Mouse (Mus musculus): ENCODE measurements around the gene Chkb. TPM values are rescaled to one million over a fixed set of nuclear protein-coding genes. Genes with fewer than 3 reads are reported as not detected.

Chkb gene
- polyA plus RNA-seq (2015; fragmentation: Nextera tagmentation; extraction: Ambion mirVana), result 48.1 and 65.3 TPM in 2 replicates

DNA sequence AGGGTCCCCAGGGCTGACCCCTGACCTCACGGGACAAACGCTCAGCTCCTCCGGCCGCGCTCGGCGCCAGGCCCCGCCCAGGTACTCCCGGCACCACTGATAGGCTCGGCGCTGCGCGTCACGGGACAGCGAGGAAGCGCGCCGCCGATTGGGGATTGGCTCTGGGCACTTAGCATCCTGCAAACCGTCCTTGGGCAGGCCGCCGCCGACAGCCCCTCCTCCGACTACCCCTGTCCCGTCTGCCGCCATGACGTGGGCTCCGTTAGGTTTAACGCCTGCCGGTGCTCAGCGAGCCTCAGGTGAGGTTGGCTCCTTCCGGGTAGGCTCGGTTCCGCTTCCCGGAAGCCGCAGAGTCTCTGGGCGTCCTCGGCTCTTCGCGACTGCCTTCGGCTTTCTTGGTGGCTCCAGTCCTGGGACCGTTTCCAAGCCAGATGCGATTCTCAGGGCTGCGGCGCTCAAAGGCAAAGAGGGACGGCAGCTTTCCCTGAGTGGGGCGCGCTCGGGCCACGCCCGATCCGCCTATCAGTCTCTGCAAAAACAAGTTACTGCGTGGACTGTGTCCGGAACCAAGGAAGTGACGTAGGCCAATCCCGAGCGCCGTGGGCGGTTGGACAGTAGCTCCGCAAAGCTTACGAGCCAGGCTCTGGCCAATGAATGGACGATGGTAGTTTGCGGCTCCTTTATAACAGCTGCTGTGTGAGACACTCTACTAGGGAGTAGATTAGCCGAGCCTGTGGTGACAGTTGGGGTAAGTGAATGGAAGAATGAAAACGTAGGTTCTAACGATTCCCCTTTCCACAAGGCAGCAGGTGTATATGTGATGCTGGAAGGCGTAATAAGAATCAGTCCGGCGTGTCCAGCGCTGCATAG lies at the start of gene Chkb, which contains the start of the genes C730034F03Rik and Gm44502:
Chkb (minus strand) TSS at position 557 of the 870 bp plus-strand sequence.
C730034F03Rik (plus strand) TSS at position 238 of the 870 bp plus-strand sequence.
Gm44502 (minus strand) TSS at position 345 of the 870 bp plus-strand sequence.

DNA sequence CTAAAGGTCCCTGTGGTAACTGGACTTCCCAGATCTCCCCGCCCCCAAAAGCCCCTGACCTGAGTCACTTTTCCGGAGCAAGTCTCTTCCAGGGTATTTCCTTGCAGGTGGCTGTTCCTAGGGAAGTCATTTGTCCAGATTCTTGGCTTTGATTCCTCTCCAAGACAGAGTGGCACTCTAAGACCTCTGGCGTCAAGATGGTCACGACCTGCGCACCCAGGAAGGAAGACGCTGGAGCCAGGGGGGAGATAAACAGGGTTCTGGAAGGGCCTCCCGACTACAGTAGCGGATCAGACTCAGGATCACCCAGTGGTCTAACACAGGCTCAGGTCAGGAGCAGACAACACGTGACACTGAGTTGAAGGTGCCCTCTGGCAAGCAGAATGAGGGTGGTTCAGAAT lies 47.4 kb upstream of the Chkb start, which contains the start of gene Arsa:
Arsa (minus strand) TSS at position 335 of the 401 bp plus-strand sequence.

DNA sequence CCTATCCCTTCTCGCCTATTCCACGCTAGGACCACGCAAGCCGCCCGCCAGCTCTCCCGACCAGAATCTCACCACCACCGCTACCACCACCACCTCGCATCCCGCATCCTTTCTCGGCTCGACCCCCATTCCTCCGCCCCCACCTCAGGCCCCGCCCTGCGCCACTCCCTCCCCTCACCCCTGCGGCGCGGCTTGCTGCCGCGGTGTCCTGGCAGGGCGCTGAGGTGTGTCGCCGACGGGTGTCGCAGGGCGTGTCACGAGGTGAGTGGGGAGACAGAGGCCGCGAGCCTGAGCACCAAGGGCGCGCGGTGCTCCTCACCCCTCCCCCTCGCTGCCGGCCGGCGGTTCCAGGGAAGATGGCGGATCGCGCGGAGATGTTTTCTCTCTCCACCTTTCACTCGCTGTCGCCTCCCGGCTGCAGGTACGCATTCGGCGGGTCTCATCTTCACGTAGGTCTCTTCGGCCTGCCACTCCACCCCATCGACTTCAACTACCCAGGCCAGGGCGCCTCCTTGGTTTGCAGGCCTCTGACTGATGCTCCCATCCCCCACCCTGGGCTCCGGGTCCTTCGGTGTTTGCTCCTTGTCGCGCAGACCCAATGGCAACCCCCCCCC lies 24.3 kb upstream of the Chkb start, which contains the start of gene Mapk8ip2:
Mapk8ip2 (plus strand) TSS at position 49 of the 614 bp plus-strand sequence.

DNA sequence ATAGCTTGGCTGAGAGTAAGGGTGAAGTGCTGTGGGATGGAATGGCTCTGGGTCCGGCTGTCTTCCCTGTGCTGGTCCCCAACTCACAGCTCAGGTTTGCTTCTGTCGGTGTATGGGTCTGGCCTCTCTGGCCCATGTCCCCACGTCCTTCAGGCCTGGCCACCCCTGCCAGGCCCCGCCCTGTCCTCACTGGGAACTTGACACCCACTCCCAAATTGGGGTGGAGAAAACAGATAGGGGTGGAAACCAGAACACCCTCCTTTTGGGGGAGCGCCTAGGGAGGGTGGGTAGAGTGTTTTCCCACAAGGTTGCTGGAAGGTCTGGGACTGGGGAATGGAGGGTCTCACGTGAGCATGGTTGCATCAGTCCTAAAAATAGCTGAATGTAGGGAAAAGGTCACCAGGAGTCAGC lies 4.0 kb downstream of the Chkb start, which contains the start of gene Cpt1b:
Cpt1b (minus strand) TSS at position 153 of the 411 bp plus-strand sequence.

DNA sequence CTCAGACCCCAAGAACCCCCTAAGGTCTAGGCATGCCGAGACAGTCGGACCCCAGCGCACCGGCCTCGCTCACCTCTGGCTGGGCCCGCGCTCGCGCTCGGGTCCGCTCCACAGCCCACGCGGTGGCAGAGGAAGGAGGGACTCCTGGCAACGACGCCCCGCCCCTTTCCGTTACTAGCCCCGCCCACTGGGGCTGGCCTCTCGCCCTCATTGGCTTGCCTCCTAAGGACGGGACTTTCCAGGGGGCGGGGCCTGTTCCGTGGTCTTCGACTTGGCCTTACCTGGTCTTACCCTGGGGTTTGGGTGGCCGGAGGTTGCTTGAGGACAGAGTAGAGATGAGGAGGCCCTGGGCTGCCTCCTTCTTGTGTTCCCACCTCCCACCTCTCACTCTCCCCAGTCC lies 19.6 kb downstream of the Chkb start, which contains the start of gene Syce3:
Syce3 (minus strand) TSS at position 386 of the 400 bp plus-strand sequence.

DNA sequence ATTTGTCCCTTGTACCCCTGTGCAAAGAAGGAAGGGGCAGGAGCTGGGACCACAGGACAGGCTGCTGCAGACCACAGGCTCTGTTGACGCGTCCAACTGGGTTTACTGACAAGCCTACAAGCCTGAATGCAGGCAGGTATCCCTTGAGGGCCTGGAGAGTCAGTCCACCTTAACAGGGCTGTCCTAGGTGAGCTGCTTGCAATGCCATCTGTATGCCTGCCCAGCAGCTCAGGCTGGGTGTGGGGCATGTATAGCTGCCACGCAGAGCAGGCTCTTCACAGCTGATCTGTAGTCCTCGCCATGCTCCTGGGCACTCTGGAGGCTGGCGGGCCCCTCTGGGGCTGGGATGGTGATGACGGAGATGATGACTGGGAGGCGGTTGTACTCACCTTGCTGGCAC lies 45.1 kb downstream of the Chkb start, which contains the start of gene Klhdc7b:
Klhdc7b (plus strand) TSS at position 301 of the 400 bp plus-strand sequence.

DNA sequence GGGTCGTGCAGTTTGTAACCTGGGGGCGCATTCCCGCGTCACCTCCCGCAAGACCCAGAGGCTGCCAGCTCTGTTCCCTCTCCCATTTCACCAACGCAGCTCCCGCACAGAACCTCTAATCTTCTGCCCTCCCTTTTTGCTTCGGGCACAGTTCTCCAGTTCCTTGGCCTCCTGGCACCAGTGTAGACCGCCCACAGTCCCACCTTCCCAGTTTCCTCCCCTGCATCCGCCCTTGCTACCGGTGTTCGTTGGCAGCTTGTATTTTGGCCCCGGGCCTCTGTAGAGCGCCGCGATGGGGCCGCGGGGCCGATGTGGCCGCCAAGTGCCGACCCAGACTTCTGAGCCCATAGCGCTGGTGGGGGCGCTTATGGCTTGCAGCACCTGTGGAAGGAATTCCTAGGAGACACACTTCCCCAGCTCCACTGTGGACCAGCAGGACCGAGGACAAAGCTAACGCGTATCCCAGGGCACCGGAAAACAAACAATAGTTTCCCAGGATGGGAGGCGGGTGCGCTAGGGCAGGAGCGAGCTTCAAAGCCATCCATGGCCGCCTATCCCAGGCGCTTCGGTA lies 50.8 kb downstream of the Chkb start, which contains the start of gene Odf3b:
Odf3b (minus strand) TSS at position 452 of the 571 bp plus-strand sequence.

DNA sequence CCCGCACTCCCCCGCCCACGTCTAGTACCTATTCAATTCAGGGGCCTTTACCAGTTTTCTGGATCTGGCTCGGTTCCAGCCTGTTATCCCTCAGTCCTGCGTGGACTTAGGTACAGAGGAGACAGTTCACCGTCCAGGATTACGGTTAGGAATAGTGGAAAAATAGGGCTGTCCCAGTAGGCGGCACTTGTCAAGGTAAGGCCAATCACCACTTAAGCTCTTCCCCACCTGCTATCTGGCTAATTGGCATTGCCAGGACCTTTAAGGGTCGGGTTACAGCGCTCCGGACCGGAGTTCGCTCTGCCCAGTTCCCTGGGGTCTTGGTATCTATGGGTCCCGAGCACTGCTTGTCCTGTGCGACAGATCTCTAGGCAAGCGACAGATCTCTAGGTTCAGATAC lies 52.8 kb downstream of the Chkb start, which contains the start of gene Tymp:
Tymp (minus strand) TSS at position 83 of the 400 bp plus-strand sequence.

Other genes with a start within 250 kb of the Chkb start
- gene Plxnb2, start 249.1 kb downstream of the Chkb start, polyA plus RNA-seq (2015; fragmentation: Nextera tagmentation; extraction: Ambion mirVana), result 70.4 and 71.3 TPM in 2 replicates
- gene Dennd6b, start 233.4 kb downstream of the Chkb start, polyA plus RNA-seq (2015; fragmentation: Nextera tagmentation; extraction: Ambion mirVana), result 6.5 and 8.6 TPM in 2 replicates
- 22.2 and 28.0 TPM in 2 replicates for gene Ppp6r2, start 218.4 kb downstream of the Chkb start, polyA plus RNA-seq (2015; fragmentation: Nextera tagmentation; extraction: Ambion mirVana)
- 27.9 and 28.9 TPM in 2 replicates for gene Sbf1, start 114.6 kb downstream of the Chkb start, polyA plus RNA-seq (2015; fragmentation: Nextera tagmentation; extraction: Ambion mirVana)
- gene Adm2, start 107.2 kb downstream of the Chkb start, polyA plus RNA-seq (2015; fragmentation: Nextera tagmentation; extraction: Ambion mirVana), result not detected in 2 replicates
- 0.91 and 1.5 TPM in 2 replicates for gene Miox, start 95.5 kb downstream of the Chkb start, polyA plus RNA-seq (2015; fragmentation: Nextera tagmentation; extraction: Ambion mirVana)
- 29.0 and 38.5 TPM in 2 replicates for gene Lmf2, start 74.2 kb downstream of the Chkb start, polyA plus RNA-seq (2015; fragmentation: Nextera tagmentation; extraction: Ambion mirVana)
- 106 and 112 TPM in 2 replicates for gene Ncaph2, start 74.2 kb downstream of the Chkb start, polyA plus RNA-seq (2015; fragmentation: Nextera tagmentation; extraction: Ambion mirVana)
- gene Sco2, start 56.1 kb downstream of the Chkb start, polyA plus RNA-seq (2015; fragmentation: Nextera tagmentation; extraction: Ambion mirVana), result 5.9 and 6.7 TPM in 2 replicates
- 1.3 and 2.4 TPM in 2 replicates for gene Tymp, start 52.9 kb downstream of the Chkb start, polyA plus RNA-seq (2015; fragmentation: Nextera tagmentation; extraction: Ambion mirVana)
- 0.16 and 0.48 TPM in 2 replicates for gene Odf3b, start 50.6 kb downstream of the Chkb start, polyA plus RNA-seq (2015; fragmentation: Nextera tagmentation; extraction: Ambion mirVana)
- not detected in 2 replicates for gene Klhdc7b, start 45.0 kb downstream of the Chkb start, polyA plus RNA-seq (2015; fragmentation: Nextera tagmentation; extraction: Ambion mirVana)
- 0.46 and 1.8 TPM in 2 replicates for gene Syce3, start 19.4 kb downstream of the Chkb start, polyA plus RNA-seq (2015; fragmentation: Nextera tagmentation; extraction: Ambion mirVana)
- 1.1 and 1.4 TPM in 2 replicates for gene Cpt1b, start 4.0 kb downstream of the Chkb start, polyA plus RNA-seq (2015; fragmentation: Nextera tagmentation; extraction: Ambion mirVana)
- gene C730034F03Rik, start 319 bp downstream of the Chkb start, polyA plus RNA-seq (2015; fragmentation: Nextera tagmentation; extraction: Ambion mirVana), result 1.2 and 2.9 TPM in 2 replicates
- gene Gm44502, start 212 bp downstream of the Chkb start, polyA plus RNA-seq (2015; fragmentation: Nextera tagmentation; extraction: Ambion mirVana), result not detected in 2 replicates
- gene Mapk8ip2, start 24.0 kb upstream of the Chkb start, polyA plus RNA-seq (2015; fragmentation: Nextera tagmentation; extraction: Ambion mirVana), result 9.4 and 18.1 TPM in 2 replicates
- 21.2 and 25.4 TPM in 2 replicates for gene Arsa, start 47.5 kb upstream of the Chkb start, polyA plus RNA-seq (2015; fragmentation: Nextera tagmentation; extraction: Ambion mirVana)
- 1.6 and 2.0 TPM in 2 replicates for gene Shank3, start 69.7 kb upstream of the Chkb start, polyA plus RNA-seq (2015; fragmentation: Nextera tagmentation; extraction: Ambion mirVana)
- 0.43 TPM in 2 replicates for gene Acr, start 138.4 kb upstream of the Chkb start, polyA plus RNA-seq (2015; fragmentation: Nextera tagmentation; extraction: Ambion mirVana)
- 21.2 and 23.0 TPM in 2 replicates for gene Rabl2, start 162.0 kb upstream of the Chkb start, polyA plus RNA-seq (2015; fragmentation: Nextera tagmentation; extraction: Ambion mirVana)